Mouse (Mus musculus) forebrain, embryonic 10.5 days (tissue): ENCODE measurements around the gene Ipmk. TPM values are rescaled to one million over a fixed set of nuclear protein-coding genes. Genes with fewer than 3 reads are reported as not detected.
A peak's percentile ranks its signal among the peaks of the same experiment; 100 is the strongest.

Experiments used
- DNase-seq: peaks from one replicate; pipeline ENCODE4 v3.0.0-alpha.2; 2017; ENCODE audit warnings: low spot score; ENCODE audit errors: extremely low spot score
- H3K27ac ChIP-seq: fragments of 300-500 bp; sonication (generic); 2 replicates; pipeline ENCODE4 v1.5.1; 2016; ENCODE audit warnings: mild to moderate bottlenecking
- H3K27me3 ChIP-seq: fragments of 300-500 bp; sonication (generic); 2 replicates; pipeline ENCODE4 v1.6.1; 2016; ENCODE audit warnings: mild to moderate bottlenecking; ENCODE audit not compliant: poor library complexity, severe bottlenecking
- H3K36me3 ChIP-seq: fragments of 300-500 bp; sonication (generic); replicated peaks from 2 replicates; pipeline ENCODE4 v1.6.1; 2016; ENCODE audit warnings: mild to moderate bottlenecking, moderate library complexity
- H3K4me1 ChIP-seq: fragments of 300-500 bp; sonication (generic); 2 replicates; pipeline ENCODE4 v1.6.1; 2016
- H3K4me3 ChIP-seq: fragments of 300-500 bp; sonication (generic); 2 replicates; pipeline ENCODE4 v1.5.1; 2016; ENCODE audit warnings: mild to moderate bottlenecking, moderate library complexity
- H3K9me3 ChIP-seq: fragments of 300-500 bp; sonication (generic); 2 replicates; pipeline ENCODE4 v1.6.1; 2016; ENCODE audit warnings: mild to moderate bottlenecking, moderate library complexity
- WGBS: fragments of 180-500 bp; shearing (Covaris S2); methylation state at CpG from one replicate; pipeline ENCODE4 v1.1.7; 2016; 5-methylcytosine and 5-hydroxymethylcytosine counted together
- polyA plus RNA-seq: library from polyadenylated mRNA; unstranded; fragments of >200 nt; fragmentation: Nextera tagmentation; extraction: Ambion mirVana; gene quantifications from 2 replicates; pipeline ENCODE4 v1.2.1, GENCODE M21; 2016

The Ipmk gene
- polyA plus RNA-seq, 1 experiment from 2014 or later, result 21.1 TPM

GRCm38 (mm10) chr10:71472033-71472432 is 124.5 kb downstream of the Ipmk start:
- Histone ChIP-seq H3K9me3 (no peaks in the 10 kb centered on the region), H3K4me3 (no peak overlapping the region), H3K36me3 (no peaks in the 10 kb centered on the region), H3K27me3 (no peaks in the 10 kb centered on the region), H3K27ac (no peak overlapping the region), H3K4me1 (no peaks in the 10 kb centered on the region)
- DNase-seq, result no peak
- WGBS, result 92% methylated on average over 6 of the region's 6 CpGs

GRCm38 (mm10) chr10:71473590-71473989 is 126.0 kb downstream of the Ipmk start:
- Histone ChIP-seq H3K27me3 (no peaks in the 10 kb centered on the region), H3K4me1 (no peaks in the 10 kb centered on the region), H3K4me3 (no peak overlapping the region), H3K27ac (no peak overlapping the region), H3K36me3 (no peaks in the 10 kb centered on the region), H3K9me3 (no peaks in the 10 kb centered on the region)
- 90% methylated on average over 13 of the region's 13 CpGs for WGBS
- DNase-seq, result no peak

DNA sequence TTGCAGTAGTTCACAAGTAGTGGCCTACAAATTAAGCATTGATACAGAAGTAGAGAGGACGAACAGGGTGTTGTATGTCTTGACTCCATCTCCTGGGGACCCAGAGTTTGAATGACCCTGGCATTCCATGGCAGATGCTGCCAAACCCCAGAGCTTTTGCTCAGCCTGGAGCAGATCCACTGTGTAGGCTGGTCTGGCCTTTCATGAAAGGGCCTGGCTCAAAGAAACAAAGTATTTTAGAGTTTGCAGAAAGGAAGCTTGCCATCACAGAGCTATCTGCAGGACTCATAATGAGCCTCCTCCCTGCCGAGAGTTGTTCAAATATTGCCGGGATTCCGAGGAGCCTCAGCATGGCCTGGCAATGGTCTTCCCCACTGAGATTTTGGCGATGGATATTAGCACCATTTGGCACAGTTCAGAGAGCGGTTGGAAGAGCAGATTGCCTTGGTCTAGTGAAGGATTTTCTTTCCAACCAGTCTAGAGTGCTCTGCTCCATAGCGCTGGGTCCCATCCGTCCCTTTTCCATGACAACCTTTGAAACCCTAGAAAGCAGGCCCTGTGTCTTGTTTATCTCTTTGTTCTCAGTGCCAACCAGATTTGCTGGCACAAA is 129.0 kb downstream of the Ipmk start:
- 88% methylated on average over 8 of the region's 8 CpGs for WGBS
- Histone ChIP-seq H3K27ac (no peak overlapping the region), H3K27me3 (no peaks in the 10 kb centered on the region), H3K36me3 (no peaks in the 10 kb centered on the region), H3K4me3 (no peak overlapping the region), H3K4me1 (no peaks in the 10 kb centered on the region), H3K9me3 (no peaks in the 10 kb centered on the region)
- no peak for DNase-seq

DNA sequence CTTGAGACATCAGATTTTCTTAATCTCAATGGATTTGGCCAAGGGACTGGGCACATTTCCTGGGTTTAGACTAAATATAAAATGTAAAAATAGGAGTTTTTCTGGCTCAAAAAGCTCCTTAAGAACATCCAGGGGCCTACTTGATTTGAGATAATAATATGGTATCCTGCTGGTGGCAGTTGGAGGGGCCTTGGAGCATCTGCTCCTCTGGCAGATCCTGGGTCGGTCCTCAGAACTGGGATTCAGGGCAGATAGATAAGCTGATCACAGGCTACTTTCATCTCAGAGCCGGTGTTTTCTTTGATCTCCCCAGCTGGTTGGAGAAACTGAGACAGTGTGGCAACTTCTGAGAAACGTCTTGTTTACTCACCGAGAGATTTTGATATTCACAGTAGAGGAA is 129.6 kb downstream of the Ipmk start:
- Histone ChIP-seq H3K27me3 (no peaks in the 10 kb centered on the region), H3K4me1 (no peaks in the 10 kb centered on the region), H3K27ac (no peak overlapping the region), H3K9me3 (no peaks in the 10 kb centered on the region), H3K36me3 (no peaks in the 10 kb centered on the region), H3K4me3 (no peak overlapping the region)
- DNase-seq, result no peak
- 81% methylated on average over 4 of the region's 4 CpGs for WGBS

DNA sequence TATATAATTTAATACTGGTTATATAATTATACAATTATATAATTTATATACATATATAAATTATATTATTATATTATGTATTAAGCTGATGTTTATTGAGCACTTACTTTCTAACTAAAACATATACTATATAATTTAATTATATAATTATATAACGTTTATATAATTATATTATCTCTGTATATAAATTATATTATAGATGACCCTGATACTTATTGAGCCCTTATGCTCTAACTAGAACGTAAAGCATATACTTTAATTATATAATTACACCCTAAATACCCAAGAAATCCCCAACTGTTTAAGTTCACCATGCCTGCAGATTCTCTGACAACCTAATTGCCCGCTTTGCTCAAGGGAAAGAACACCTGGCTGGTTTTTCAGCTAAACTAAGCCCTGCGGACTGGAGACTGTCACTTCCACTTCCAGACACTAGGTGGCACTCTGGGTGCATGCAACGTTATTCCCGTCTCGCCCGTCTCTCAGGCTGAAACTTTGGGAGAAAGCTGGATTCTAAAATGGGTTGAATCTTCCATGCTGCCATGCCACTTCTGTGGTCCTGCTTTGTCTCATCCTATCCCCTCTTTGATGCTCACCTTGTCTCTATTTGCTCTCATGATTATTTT is 132.2 kb downstream of the Ipmk start:
- Histone ChIP-seq H3K27ac (no peak overlapping the region), H3K9me3 (no peaks in the 10 kb centered on the region), H3K27me3 (no peaks in the 10 kb centered on the region), H3K36me3 (no peaks in the 10 kb centered on the region), H3K4me3 (no peak overlapping the region), H3K4me1 (no peaks in the 10 kb centered on the region)
- 18% methylated on average over 8 of the region's 8 CpGs for WGBS
- DNase-seq, result peak; percentile 71

Other genes with a start within 250 kb of the Ipmk start
- 2.7 and 3.1 TPM in 2 replicates for gene Bicc1, start 188.1 kb upstream of the Ipmk start, polyA plus RNA-seq
- gene Tfam, start 109.5 kb upstream of the Ipmk start, polyA plus RNA-seq, result 88.3 and 88.5 TPM in 2 replicates
- gene Ube2d1, start 62.5 kb upstream of the Ipmk start, polyA plus RNA-seq, result 92.5 and 95.1 TPM in 2 replicates
- 138 TPM in 2 replicates for gene Cisd1, start 2.8 kb upstream of the Ipmk start, polyA plus RNA-seq